Mouse (Mus musculus) gonadal fat pad, adult 2 months (tissue): ENCODE results near the gene Calr4. TPM values are rescaled to one million over a fixed set of nuclear protein-coding genes. Genes with fewer than 3 reads are reported as not detected.

Experiments used
- DNase-seq: peaks from one replicate; pipeline ENCODE4 v3.0.0-alpha.2; 2012; ENCODE audit warnings: low read depth
- polyA plus RNA-seq: library from polyadenylated mRNA; depleted of rRNA; stranded (reverse); fragments of >200 nt; gene quantifications from 2 replicates; pipeline ENCODE4 v1.2.3, GENCODE M21; 2012; rRNA removed

The Calr4 gene
- polyA plus RNA-seq, 1 experiment: 0.22 TPM

GRCm38 (mm10) chr4:109279689-109280458 is 45.6 kb downstream of the Calr4 start, which contains the start of gene Eps15:
Gene Eps15, plus strand, starts transcription at chr4:109280268.
- peak; percentile 24 for DNase-seq

GRCm38 (mm10) chr4:109280459-109281160 is 46.3 kb downstream of the Calr4 start:
- DNase-seq: no peak

GRCm38 (mm10) chr4:109281161-109281560 is 46.9 kb downstream of the Calr4 start:
- no peak for DNase-seq

DNA sequence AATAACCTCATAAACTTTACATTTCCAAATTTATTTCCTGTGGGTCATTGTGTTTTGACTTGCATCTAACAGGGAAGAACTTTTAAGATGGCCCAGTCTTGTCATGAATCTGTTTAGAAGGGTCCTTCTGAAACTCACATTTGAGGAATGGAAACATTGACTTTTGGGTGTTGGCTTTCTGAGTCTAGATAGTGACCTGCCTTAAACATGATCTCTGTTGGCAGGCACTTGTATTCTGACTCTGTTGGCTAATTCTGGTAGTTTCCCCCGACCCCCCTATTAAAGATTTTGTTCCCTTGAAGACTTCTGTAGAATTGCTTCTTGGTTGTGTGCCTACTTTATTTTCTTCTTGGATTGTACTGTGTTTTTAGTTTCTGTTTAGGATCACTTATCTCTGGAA is 47.7 kb downstream of the Calr4 start:
- no peak for DNase-seq

GRCm38 (mm10) chr4:109294629-109295028 is 60.3 kb downstream of the Calr4 start:
- DNase-seq: no peak

DNA sequence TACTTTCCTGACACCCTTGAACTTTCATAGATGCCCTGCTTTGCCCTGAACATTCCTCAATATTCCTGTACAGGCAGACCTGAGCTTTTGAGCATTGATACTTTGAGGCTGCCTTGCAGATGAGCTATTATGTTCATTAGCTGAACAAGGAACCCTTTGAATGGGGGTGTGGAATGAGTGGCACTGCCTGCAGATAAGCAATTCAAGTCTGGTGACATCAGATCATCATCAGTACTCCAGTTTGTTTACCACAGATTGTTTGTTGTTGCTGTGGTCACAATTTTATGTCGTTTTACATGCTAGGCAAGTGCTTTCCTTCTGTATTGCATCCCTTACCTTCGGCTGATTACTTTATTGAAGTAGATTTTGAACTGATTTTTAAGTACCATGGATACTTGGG is 62.2 kb downstream of the Calr4 start:
- no peak for DNase-seq

DNA sequence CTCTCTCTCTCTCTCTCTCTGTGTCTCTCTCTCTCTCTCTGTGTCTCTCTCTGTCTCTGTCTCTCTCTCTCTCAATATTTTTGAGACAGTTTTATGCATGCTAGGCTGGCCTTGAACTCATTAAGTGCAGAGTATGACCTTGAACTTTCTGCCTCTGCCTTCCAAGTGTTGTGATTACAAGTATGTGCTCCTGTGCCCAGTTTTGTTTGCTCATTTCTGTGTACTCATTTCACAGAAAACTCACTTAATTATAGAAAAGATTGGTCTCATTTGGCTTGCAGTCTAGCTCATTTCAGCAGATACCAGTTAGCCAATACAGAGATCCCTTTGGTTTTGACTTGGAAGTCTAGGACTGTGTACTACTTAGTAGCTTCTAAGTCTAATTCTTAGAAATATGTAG is 64.9 kb downstream of the Calr4 start:
- DNase-seq: no peak

Other genes with a start within 250 kb of the Calr4 start
- 44.3 and 58.1 TPM in 2 replicates for gene Nrd1, start 233.8 kb upstream of the Calr4 start, polyA plus RNA-seq
- gene Osbpl9, start 32.2 kb upstream of the Calr4 start, polyA plus RNA-seq: 95.8 and 138 TPM in 2 replicates
- gene Eps15, start 45.8 kb downstream of the Calr4 start, polyA plus RNA-seq: 13.4 and 14.7 TPM in 2 replicates
- gene Ttc39a, start 172.1 kb downstream of the Calr4 start, polyA plus RNA-seq: 18.3 and 24.4 TPM in 2 replicates